Mouse (Mus musculus) c-Kit-positive CD71-positive TER-119-positive erythroid progenitor cells, embryonic 14.5 days (primary cell): Measurements from ENCODE around the gene Dnajc28.

Source experiments
- DNase-seq: peaks from one replicate; pipeline ENCODE4 v3.0.0-alpha.2; 2013; ENCODE audit warnings: low spot score

The Dnajc28 gene

DNA sequence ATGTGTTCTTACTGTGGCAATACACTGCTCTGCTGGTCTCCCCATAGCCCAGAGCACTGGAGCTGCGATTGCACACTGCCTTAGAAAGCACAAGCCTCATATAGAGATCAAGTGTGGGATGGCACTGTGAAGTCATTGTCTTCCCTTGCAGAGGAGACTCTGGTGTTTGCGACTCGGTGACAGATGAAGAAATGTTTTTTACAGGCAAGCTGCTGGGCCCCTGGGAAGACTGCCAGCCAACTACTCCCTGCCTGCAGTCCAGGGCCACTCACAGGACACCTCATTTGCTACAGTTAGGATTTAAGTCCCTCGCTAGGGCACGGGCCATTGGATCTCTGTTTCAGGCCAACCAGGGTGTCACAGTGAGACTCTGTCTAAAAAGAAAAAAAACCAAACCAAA lies 13.6 kb upstream of the Dnajc28 start:
- no peak for DNase-seq

DNA sequence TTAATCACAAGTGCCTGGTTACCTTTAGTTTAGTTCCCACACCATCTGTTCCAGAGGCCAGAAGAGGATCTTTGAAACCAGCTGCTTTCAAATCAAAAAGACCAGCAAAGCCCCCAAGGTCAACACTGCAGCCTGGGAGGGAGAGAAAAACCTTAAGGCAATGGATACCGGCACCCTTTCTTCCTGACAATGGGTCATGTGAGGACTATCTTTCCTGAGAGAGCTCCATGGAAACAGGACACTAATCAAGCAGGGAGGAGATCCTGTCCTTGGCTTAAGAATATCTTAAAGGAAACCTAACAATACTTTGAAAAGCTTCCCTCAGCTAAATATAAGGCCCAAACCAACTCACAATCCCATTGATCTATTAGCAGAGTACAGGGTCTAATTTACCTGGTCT lies 11.8 kb upstream of the Dnajc28 start:
- DNase-seq: no peak

DNA sequence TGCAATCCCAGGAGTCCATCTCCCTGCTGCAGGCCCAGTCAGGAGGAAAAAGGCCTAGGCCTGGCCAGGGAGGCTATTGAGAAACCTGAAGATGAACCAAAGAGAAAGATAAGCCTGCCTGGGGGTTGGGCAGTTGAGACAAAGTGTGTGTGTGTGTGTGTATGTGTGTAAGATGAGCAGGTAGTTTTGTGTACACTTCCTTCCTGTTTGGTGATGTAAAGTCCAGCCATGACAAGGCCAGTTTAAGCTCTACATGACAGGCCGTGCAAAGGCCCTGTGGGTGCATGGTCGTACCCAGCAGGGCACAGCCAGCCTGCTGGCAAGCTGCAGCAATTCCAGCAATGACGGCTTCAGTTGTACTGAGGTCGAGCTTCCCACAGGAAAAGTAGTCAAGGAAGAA lies 10.9 kb upstream of the Dnajc28 start:
- DNase-seq: no peak

DNA sequence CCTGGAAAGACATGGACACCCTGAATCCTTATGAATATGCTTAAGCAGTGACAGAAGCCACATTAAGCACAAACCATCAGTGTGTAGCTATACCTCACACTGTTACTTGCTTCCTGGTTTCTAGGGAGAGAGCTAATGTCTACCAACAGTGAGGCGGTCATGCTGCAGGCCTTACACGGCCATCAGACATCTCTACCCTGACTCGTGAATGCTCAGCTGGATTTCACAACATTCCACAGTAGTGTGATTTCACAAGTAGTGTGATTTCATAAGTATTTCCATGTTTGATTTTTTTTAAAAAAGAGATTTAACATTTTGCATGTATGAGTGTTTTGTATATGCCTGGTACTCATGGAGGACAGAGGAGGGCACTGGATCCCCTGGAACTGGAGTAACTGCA lies 9.8 kb upstream of the Dnajc28 start:
- no peak for DNase-seq

DNA sequence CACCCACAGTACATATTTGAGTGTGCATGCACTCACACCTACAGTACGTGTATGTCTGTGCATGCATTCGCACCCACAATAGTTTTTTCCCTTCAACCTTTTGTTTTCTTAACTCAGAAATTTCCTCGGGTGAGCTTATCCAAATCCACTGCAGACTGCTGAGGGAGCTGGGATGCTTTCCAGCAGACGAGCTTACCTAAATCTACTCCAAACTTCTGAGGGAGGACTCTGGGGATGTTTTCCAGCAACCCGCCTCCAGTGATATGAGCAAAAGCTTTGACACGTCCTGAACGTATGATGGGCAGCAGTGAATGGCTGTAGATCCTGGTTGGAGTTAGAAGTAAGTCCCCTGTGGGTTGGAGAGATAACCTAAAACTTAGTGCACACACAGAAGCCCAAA lies 9.0 kb upstream of the Dnajc28 start:
- DNase-seq: no peak

DNA sequence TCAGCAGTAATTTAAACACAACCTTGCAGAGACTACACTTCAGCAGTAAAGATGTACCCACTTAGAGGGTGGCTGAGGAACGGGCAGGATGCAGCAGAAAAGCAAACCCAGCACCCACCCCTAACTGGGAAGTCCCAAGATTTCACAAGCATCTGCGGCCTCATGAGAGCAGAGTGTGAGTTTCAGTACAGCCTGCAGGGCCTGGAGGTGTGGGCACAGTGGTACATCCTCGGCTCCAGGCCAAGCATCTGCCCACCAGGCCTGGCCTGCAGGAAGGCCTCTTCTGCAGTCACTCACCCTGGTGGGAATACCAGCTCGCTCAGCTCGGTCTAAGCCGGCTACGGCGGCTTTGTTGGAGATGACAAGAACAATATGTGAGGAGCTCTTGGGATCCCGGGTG lies 4.2 kb upstream of the Dnajc28 start:
- DNase-seq: no peak

DNA sequence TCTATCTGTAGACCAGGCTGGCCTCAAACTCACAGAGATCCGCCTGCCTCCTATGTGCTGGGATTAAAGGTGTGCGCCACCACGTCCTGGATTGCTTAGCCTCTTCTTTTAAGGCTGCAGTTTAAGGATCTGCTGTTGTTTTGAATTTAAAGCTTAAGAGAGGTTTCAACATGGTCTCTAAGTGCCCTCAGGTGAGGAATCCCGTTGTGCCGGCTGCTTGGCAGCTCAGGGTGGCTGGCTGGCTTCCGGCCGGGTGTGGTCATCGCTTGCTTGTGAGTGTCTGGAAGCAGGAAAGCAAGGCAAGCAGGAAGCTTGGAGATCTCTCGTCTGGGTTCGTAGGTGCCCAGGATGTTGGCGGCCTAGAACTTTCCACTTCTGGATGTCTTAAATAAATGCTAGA lies 2.2 kb upstream of the Dnajc28 start:
- no peak for DNase-seq

DNA sequence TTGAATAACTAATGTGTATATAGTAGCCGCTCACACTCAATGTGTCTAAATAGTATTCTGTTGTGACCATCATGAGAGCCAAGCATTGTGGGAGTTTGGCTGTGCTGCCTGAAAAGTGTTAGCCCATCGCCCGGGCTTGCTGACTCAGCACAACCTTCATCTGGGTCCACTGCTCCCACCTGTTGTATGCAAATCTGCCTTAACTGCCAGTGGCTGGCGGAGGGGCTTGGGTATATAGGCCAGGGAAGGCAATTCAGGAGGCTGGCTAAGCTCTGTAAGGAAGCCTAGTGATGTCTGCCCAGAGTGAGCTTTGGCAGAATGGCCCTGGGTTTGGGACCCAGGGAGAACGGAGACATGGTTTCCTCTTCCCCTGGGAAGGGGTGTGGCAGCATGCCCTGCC lies 1.4 kb upstream of the Dnajc28 start:
- DNase-seq: no peak

DNA sequence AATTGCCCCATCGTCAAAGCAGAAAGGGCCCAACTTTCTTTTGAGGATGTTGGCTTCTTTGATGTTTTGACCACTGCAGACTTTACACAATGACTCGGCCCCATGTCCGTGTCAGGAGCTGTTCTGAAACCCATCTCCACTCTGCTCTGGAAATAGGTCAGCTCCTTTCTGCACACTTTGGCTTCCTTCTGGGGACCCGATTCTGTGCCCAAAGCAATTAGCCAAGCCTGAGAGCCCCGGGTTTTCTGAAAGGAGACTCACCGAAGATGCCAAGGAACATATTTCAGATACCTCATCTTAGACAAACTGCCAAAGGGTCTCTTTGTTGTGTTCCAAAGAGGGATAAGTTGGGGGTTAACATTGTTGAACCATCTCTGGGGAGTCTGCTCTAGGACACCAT lies 4.3 kb downstream of the Dnajc28 start:
- DNase-seq: no peak

DNA sequence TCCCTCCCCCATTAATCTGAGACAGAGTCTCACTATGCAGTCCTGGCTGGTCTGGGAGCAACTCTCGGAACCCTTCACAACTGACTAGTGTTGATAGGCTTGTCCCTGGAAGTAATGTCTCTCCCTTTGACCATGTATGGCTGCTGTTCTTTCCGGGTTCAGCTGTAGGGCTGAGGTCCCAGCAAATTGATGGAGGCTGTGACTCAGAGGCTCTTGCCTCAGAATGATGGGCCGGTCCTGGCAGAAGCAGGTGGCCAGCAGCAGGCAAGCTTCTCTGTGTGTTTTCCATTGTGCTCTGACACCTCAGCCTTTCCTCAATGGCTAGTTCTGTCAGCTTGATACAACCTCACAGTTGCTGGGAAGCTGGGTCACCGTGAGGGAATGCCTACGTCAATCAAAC lies 6.3 kb downstream of the Dnajc28 start:
- no peak for DNase-seq

DNA sequence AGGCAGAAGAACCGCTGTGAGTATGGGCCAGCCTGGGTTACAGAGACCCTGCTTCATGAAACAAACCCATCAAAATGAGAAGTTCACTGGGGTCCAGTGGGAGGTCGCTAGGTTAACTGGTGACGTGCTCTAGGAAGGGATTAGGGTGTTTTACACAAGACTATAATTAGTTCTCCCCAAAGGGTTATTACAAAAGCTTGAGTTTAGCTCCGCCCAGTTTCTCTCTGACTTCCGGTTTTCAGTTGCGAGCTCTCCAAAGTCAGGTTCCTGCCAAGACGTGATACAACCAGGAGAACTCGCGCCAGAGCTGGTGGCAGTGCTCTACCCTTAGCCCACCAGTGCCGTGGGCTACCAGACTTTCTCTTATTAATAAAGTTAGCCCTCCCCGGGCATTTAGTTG lies 7.6 kb downstream of the Dnajc28 start:
- no peak for DNase-seq

DNA sequence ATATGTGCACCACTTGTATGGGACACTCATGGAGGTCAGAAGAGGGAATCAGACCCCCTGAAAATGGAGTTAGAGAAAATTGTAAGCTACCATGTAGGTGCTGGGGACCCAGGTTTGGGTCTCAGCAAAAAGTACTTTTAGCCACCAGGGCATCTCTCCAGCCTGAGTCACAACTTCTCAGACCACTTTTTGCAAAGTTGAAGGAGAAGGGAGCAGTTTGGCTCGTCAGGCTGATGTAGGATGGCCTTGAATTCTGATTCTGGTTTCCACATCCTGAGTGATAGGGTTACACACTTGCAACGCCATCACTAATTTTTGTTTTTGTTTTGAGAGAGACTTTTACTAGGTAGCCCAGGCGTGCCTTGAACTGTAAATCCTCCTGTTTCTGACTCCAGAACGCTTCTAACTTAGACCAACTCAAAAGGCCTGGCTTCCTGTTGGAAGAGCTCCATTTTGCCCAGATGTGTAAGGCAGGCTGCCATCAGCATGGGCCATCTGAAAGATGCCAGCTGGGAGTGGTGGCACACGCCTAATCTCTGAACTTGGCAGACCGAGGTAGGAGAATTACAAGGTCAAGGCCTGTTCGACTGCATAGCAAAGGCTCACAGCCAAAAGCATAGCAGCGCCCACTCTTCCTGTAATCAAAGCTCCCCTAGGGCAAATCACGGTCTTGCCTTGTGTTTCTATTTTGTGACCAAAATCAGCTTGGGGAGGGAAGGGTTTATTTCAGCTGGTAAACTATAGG lies 9.2 kb downstream of the Dnajc28 start:
- no peak for DNase-seq

DNA sequence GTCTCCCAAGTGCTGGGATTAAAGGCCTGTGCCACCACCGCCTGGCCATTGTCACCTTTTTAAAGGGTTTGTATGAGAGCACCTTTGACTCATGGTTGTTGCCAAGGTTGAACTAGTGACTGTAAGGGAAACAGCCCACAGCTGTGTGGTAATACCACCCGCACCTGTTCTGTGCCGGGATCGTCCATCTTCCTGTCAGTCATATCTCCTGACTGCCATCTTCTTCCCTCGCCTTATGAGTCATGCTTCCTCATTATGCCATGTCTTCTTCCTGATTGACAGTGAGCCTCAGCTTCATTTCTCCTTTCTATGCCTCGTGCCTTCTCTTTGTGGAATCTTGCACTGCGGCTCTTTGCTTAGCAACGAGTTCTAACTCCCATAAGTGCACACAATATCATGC lies 11.9 kb downstream of the Dnajc28 start:
- no peak for DNase-seq

DNA sequence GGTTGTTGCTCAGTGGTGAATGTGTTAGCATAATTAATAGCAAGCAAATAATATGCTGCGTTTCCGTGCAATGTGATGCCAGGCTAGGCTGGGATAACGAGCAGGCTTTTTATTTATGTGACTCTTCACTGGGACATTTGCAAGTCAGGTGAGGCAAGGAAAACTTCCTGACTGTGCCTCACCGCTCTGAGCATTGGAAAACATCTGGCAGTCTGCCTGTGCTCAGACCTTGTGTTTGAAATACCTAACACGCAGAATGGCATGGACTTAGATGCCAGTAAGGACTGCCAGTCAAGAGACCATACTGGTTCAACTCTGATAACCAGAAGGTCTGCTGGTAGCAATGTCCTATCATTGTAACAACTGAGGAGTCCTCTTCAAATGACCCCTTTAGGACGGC lies 13.7 kb downstream of the Dnajc28 start:
- DNase-seq: no peak

DNA sequence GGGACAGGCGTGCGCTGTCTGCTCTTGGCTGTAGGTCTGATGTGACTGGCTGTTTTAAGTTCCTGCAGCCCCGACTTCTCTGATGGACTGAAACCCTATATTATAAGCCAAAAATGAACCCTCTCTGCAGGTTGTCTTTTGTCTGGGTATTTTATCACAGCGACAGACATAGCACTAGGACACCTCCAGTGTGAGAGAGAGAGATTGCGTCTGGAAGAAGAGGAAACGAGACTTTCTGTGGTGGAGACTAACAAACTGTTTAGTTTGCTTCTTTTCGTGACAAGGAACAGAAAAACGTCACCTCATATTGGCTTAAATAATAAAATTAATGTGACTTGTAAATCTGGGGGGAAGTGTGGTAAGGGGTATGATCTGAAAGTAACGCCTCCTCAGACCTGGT lies 17.1 kb downstream of the Dnajc28 start:
- no peak for DNase-seq

DNA sequence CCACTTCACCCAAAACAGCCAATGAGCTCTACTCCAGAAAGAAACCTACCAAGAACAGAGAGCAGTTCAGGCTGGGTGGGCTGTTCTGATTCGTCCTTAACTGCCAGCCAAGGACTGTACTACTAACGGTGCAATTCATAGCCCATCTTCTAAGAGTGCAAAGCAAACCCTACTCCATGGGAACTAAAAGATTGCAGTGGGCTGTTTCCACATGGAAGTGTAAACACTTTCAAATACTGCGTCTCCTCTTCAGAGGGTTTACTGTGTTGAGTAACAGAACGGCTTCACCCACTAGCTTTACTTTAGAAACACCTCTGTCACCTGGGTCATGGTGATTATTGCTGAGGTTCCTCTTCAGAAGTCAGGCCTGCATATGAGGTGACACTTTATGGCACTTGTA lies 17.7 kb downstream of the Dnajc28 start:
- DNase-seq: no peak

DNA sequence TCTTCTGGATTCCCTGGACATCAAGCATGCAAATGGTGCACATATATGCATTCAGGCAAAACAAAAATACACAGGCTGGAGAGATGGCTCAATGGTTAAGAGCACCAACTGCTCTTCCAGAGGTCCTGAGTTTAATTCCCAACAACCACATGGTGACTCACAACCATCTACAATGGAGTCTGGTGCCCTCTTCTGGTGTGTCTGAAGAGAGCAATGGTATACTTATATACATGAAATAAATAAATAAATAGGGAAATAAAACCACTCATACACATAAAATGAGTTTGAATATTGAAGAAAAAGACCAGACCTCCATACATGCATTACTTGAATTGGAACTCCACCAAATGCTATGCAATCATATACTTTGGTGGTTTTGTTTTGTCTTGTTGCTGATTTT lies 19.6 kb downstream of the Dnajc28 start:
- no peak for DNase-seq

DNA sequence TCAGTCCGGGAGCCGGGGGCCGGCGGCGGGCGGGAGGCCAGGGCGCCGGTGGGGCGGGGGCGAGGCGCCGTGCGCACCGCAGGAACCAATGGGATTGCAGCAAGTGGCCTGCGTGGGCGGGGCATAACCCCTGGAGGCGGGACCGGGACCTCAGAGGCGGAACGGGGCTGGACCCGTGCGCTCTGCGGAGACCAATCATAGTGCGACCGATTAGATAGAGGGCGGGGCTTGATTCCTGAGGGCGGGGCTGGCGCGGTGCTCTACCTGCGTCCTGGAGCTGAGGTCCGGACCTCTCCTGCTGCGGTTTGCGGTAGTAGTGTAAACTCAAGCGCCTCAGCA lies 21.2 kb downstream of the Dnajc28 start, which contains the start of gene Tmem50b:
Gene Tmem50b (minus strand): TSS at position 129 of the 339 bp plus-strand sequence.
- DNase-seq: peak; percentile 96

DNA sequence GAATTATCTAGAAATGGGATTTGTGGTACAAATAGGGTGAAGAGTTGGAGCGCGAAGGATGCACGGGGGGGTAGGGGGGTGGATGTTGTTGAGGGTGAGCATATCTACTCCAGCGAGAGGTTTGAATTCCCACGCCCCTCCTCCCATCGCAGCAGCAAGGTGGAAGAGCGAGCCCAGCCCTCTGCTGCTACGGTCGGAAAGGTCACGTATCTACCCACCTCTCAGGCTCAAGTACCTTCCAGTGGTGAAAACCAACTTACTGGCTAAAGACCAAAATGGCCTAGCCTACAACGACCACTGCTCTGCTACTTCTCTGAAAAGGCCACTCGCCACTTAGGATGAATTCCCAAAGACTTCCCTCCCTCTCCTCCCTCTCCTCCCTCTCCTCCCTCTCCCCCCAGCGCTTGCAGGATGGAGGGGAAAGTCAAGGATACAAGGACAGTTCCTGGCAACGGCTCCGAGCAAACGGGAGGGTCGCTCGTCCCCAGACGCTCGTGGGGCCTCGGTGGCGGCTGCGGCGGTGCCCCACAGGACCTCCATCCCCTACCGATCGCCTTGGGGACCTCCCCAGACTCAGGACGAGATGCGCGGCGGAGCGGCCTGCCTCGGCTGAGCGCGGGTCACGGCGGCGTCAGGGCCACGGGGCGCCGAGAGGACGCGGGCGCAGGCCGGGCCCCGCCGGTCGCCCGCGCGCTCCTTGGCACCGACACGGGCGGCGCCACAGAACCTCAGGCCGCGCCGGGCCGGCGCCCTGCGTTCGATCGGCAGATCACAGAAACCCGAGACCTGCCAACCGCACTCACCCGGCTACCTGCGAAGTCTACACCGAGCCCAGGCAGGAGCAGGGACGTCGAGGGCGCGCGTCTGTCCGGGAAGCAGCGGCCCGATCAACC lies 21.8 kb downstream of the Dnajc28 start:
- no peak for DNase-seq

DNA sequence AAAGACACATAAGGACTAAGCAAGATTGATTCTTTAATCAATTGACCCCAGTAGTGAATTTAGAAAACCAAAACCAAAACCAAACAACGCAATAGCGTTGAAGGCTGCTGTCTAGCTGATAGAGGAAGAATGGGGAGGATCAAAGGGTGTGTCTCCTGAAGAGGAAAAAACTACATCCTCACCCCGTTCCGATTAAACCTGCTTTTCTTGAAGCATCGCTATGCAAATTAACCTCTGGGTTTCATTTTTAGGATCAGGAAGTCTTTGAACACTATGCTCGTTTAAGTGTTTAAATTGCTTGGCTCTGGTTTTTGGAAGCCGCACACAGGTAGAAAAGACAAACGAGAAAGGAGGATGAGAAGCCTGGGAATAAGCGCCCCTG lies 22.4 kb downstream of the Dnajc28 start:
- peak; percentile 37 for DNase-seq

DNA sequence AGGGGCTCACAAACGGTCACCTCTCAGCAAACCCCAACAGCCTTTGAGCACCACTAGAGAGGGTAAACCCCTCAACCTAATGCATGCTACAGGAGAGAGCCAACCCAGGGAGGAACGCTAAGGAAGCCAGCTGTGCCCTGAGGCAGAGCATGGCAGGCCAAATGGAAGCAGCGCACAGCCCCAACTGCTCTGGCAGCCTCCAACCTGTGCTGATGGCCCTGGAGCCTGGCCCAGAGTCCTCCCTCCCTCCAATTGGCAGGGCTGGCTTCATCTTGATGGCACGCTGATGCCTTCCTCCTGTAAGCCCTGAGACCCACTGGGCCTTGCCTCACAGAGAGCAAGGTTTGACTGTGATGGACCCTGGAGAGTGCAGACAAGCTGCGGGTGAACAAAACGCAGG lies 23.8 kb downstream of the Dnajc28 start:
- DNase-seq: no peak

DNA sequence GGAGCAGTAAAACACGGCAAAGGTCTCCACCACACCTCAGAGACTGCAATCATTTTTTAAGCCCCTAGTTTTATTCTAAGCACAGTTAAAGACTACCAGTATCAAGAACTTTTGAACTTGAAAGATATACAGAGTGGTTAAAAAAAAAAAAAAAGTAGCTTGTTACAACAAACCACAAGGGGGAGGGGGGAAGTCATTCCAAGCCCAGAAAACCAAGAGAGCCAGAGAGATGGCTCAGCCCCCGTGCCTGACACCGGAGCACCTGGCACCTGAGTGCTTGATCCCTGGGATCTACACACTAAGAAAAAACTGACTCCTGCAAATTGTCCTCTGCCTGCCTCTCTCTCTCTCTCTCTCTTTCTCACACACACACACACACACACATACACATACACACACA lies 25.6 kb downstream of the Dnajc28 start:
- no peak for DNase-seq

DNA sequence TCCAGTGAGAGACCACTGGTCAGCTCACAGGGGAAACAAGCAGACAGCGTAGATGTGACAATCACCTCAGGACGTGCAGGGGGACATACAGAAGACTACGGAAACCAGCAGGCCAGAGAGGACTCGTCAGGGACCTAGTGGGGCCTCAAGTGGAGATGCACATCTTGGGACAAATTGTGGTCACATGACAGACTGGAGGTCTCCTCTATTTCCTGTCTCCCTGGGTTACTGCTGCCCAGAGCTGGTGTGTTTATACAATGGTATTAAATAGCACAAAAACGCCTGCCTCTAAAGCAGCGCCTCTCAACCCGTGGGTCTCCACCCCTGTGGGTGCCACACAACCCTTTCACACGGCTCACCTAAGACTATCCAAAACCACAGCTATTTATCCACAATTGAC lies 26.7 kb downstream of the Dnajc28 start:
- no peak for DNase-seq

DNA sequence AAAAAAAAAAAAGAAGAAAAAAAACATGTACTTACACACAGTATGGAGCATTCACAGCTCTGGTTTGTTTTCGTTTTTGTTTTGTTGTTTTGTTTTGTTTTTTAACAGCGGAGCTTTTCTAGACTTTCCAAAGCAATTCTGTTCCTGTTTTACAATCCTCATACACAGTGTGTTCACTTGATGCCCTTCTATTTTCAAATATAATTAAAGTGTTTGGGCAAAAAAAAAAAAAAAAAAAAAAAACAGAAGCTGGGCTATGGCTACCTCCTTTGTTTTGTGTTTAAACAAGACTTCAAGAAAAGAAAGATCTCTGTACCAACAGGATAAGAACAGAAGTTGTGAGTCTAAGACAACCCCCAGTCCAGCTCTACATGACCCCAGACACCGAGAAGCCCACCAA lies 30.1 kb downstream of the Dnajc28 start:
- DNase-seq: no peak
